Mouse (Mus musculus) granulocyte monocyte progenitor cell, adult 5-6 weeks (primary cell): ENCODE measurements around the gene Popdc3. TPM values are rescaled to one million over a fixed set of nuclear protein-coding genes. Genes with fewer than 3 reads are reported as not detected.
"Not testable (repeated sequence)": the region's sequence is repeated elsewhere in the genome, so short reads cannot be mapped to it uniquely, and the experiment has no call there.

Source experiments
- ATAC-seq: replicated peaks from 2 replicates; pipeline ENCODE4 v1.8.0; 2016; ENCODE audit warnings: mild to moderate bottlenecking, moderate TSS enrichment, inconsistent platforms; ENCODE audit not compliant: poor library complexity, severe bottlenecking
- total RNA-seq, 2 experiments: library from RNA; stranded (forward) in 1 of 2; stranded (reverse) in 1 of 2; fragments of 200-712, 200-1000 nt in 1 of 2; fragments of >200 nt in 1 of 2; fragmentation: Nextera tagmentation in 1 of 2; gene quantifications; 2 replicates each; pipeline ENCODE4 v1.2.3; 2014 to 2017

Gene Popdc3
- total RNA-seq, 2 experiments from 2014 or later = not detected

DNA sequence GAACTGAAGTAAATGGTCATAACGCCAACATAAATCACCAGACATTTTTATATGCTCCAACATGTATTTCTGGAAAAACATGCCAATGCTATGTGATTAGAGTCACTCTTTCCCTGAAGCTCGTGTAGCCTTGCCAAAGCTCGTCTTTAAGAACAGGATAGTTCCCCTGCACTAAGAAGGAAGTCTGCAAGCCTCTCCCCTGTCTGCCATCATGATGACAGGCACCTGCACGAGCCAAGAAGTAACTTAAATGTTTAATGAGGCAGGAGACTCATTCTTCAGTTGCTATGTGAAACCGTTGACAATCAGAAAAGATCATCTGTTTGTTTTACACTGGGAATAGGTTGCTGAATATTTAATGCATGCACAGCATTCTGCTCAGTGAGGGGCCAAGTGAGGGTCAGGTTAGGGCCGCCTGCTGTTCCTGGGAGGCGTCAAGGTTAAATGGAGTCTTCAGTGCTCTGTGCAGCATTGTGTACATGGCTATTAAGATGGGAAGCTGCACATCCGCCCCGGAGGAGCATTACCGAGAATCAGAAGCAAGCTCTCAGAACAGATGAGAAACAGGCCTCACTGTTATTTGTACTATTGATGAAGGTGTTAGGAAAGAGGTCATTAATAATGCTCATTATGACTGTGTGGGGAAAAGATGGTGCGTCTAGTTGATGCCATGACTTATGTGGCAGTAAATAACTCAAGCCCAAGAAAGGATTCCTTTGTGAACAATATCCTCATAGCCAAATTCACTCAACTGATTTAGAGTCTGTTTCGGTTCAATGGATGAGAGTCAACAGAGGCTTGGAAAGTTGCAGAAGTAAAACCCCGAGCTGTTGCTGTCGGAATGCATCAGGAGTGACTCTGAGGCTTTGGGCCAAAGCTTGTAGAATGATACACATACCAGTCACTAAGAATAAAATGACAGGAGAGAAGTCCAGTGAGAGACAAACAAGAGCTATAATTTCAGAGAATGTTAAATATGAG lies 15.7 kb downstream of the Popdc3 start:
- no peak for ATAC-seq

DNA sequence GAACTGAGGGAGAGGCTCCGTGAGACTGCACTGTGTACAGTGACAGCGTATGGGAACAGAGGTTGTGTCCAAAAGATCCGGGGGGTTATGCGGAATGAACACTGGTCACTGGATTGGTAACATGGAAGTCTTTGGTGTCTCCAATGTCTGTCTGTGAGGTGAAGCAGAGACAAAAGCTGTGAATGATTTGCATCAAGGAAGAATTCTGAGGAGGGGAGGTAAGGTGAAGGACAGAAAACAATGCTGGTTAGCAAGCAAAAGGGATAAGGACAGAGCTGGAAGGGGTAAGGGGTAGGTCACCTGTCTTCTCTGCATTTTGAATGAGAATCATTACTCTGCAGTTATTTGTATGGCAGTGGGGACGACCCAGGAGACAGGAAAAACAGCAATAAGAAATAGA lies 16.6 kb downstream of the Popdc3 start:
- no peak for ATAC-seq

DNA sequence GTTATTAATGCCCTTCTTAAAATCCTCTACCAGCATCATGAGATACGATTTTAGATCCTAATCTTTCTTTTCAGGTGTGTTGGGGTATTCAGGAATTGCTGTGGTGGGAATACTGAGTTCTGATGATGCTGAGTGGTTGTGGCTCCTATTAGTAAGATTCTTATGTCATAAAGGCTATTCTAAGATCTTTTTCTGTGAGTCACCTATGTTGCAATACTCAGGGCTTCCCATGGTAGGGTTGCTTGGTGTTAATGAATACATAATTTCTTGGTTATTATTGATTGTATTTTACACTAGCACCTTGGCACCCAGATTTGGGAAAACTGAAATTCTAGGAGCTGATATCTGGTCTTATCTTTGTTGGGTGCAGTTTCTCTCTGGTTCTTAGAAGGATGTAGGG lies 26.7 kb downstream of the Popdc3 start:
- no peak for ATAC-seq

DNA sequence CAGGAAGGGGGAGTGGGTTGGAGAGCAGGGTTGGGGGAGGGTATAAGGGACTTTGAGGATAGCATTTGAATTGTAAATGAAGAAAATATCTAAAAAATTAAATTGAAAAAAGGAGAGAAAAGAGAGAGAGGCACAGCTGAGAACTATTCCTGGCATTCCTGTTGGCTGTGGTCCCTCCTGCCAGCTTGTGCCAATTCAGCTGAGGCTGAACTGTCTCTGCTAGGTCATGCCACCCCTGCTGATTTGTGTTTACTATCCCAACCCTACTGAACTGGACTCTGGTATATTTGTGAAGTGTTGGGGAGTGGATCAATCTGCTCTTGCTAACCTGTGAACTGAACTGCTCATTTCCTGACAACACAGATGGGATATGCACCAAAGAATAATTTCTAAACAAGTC lies 32.3 kb downstream of the Popdc3 start:
- no peak for ATAC-seq

DNA sequence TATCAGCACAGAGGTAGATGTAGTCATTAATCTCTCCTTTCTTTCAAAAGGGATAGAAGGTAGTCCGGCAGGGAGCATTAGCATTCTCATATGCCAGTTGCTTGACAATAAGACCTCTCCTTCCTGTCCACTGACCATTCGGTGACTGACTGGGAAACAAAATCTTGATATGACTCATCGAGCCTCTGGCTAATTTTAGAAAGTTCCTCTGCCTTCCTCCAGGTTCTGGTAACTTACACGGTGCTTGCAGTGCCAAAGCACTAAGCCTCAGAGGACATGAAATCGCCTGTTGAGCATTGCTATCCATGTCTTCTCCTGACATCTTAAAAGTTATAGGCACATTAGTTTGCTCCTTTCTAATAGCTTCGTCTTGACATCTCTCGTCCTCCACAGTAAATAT lies 38.8 kb downstream of the Popdc3 start:
- ATAC-seq = no peak

DNA sequence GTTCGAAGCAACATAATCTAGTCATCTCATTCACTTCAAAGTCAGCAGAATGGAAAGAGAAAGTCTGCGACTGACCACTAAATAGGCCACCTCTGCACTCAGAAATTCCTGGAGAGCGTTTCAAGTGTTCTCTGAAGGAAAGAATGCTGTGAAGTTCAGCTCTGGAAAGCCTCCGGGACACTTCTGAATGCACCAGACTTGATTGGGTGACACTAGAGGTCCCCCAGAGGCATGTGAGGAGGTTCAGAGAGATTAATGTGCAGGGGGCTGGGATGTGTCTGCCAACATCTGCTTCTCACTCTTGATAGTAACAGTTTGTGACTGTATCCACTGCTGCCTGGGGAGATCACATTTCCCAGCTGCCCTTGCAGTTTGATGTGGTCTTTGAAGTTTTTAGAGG lies 52.1 kb downstream of the Popdc3 start:
- ATAC-seq = no peak

DNA sequence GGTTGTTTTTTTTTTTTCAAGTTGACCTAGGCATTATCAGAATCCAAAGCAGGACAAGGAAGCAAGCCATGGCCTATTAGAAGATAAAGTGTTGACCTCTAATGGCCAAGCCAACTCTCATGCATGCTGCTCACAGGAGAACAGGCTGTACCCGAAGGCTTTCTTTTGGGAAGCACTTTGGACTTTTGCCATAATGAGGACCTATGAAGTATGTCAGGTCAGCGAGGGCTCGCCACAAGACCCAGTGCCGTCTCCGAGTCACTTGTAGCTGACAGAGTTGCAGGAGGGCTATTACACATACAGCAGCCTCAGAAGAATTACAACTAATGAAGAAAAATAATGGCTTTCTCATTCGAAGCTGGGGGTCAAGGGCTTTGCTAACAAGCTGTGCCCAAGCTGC lies 55.5 kb downstream of the Popdc3 start:
- ATAC-seq = no peak

DNA sequence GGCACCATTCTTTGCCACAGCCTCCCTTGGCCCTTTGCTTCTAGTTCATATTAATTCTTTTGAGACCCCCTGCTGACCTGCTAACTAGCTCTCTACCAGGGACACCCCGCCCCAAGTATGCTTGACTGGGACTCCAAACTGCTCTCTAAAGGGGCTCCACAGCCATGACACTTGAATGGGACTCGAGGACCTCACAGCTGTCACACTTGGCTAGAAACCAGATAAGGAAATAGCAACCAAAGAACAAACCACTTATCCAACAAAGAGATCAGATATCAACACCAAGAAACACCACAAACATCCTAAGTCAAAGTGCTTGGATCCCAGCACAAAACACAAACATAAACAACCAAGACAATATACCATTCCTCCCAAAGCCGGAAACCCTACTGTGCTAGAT lies 58.4 kb downstream of the Popdc3 start:
- no peak for ATAC-seq

DNA sequence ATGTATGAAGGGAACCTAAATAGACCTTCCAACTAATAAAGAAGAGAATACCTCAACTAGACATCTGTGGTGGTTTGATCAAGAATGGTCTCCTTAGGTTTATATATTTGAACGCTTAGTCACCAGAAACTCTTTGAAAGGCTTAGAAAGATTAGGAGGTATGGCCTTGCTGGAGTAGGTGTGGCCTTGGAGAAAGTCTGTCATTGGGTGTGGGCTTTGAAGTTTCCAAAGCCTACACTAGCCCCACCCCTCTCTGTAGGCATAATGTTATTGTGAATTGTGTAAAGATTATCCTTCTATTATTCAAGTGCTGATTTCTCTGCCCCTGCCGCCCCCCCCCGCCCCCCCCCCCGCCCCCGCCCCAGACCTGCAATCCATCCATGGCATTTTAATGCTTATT lies 59.6 kb downstream of the Popdc3 start:
- no peak for ATAC-seq

DNA sequence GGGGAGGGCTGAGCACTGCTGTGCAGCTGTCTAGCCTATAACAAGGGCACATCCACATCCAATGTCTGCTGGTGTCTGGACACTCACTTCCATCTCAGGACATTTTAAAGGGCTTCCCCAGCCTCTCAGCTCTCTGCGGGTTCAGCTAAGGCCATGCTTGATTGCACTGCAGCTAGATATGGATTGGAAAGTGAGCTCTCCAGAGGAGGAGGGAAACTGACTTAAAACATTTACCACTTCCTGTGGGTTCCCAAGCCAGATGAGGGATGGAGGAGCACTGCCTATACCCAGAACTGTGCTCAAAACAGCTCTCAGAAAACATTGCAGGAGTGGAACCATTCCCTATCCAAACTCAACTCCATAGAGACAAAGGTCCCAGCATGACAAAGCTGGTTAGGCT lies 82.6 kb downstream of the Popdc3 start:
- peak; percentile 27; the same call in 1 of the 2 replicates for ATAC-seq

DNA sequence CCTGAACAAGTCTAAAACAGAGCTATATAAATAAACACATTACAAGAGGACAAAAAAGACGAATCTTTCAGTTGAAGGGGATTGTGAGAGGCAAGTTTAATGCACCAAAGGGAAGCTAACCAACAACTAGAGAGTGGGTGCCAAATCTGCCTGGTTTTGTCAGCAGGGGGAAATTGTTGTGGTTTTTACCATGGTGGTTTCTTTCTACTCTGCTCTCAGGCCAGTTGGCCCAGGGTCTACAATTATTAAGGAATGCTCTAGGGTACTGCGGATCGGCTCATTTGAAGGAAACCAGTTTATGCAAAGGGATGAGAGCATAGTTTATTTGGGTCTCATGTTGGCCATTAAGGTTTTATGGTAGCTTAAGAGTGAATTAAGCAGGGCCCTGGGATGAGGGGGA lies 84.2 kb downstream of the Popdc3 start:
- ATAC-seq = no peak

DNA sequence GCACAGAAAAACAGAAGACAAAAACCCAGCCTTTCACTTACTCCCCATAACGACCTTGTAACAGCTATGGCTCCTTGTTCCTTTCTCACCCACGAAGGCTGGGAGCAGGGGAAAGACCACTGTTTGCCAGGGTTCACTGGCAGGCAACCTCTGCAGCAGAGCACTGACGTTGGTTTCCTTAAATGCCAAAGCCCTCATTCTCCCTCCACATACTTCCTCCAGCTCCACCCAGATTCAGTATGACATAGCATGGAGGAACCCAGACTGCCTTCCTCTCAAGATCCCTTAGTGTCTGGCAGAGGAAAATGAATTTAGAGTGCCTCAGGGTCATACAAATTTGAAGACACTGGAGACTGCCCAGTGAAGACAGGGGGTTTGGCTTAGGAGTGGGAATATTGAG lies 98.6 kb downstream of the Popdc3 start:
- ATAC-seq = 0 out of 2 replicates have a peak, but pooled peaks have one; percentile 33

DNA sequence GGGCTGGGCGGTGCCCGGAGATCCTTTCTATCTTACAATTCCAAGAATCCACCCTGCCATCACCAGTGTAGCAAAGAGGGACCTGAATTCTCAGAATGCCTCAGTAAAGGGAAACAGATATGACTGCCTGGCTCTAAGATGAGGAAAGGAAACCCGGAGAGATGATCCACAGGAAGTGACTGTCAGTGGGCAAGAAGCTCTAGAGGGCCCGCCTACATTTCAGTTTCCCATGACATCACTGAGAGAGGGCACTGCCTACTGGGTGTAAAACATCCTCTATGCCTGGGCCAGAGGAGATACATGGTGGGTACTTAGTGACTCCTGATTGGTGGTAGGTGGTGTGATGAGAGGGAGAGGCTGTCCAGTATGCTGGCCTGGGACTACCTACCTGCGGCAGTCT lies 99.1 kb downstream of the Popdc3 start:
- ATAC-seq = peak; percentile 72

DNA sequence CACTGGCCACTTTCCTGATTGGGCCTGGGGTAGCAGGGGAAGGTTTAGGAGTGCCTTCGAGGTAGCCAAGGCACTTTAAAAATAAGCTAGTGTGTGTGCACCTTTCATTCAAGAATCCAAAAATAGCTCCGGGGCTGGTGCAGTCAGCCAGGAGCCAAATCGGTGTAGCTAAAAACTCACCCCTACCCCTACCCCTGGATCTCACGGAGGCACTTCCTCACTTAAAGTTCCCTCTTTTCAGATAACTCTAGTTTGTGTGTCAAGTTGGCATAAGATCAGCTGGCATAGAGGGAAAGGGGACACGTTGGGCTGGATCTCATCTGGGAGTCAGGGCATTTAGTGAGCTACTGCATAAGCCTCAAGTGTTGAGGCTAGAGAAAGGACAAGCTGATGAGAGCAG lies 107.8 kb downstream of the Popdc3 start:
- ATAC-seq = no peak

DNA sequence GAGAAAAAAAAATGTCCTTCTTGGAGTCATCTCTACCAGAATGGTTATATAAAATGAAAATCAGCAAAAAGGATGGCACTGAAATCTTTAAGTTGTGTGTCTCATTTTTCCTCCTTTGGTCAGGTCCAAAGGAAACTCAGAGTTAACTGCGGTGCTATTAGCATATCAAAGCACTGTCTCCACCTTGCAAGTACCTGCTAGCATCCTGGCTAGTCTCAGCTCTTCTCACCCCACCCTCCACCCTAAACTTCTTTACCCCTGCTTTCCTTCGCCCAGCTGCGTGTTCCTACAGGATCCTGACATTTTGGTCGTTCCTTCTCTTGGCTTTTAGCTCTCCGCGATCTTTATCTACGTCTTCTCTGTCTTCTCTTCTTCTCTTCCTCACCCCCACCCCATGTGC lies 110.5 kb downstream of the Popdc3 start:
- no peak for ATAC-seq

DNA sequence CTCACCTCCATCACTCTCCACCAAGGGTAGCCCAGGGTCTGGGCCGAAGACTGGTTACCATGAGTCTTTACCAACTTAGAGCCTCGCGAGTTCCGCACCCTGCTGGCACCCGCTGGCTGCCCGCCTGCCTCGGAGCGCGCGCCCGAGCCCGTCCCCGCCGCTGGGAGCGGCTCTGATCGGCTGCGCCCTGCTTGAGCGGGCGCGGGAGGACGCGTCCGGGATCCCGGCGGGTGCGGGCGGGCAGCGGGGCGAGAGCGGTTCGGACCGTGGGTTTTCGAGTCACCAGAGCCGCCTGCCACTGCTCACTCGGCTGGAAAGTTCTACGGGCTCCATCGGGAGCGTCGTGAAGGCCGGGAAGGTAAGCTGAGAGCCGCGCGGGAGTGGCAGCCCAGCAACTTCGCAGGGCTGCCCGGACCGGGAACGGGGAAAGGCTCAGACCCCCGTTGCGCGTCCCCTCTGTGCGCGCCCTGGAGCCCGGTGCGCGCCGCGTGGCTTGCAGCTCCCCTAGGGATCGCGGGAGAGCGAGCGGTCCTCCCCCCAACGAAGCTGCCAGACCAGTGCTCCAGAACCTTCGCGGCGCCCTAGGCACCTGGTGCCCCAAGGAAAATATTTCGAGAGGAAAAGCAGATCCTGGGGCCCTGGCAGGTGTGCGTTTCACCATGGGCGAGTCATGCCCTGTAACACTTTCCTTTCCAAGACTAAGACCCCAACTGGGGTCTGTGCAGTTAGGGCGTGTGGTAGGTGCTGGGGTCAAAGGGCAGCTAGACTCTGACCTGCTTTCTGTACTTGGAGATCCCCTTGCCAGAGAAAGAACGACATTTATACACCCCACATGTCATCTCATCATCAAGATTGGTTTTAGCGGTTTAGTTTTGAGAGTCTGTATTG lies 111.6 kb downstream of the Popdc3 start:
- ATAC-seq = no peak; the same call in 1 of the 2 replicates

DNA sequence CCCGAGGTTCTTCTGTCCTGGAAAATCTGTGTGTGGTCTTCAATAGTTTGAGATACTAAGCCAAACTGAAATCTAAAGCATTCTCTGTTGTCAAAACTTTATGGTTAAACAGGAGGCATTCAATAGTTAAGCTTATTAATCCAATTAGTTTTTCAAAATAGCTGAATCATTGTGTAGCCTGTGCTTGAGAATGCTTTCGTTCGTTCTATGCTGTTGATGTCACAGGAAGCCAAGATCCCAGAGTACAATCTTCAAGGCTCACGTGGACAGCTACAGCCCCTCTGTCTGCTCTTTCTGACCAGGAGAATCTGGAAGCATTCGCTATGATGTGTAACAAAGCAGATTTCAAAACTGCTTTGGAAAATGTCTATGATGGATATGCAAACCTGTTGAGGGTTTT lies 112.7 kb downstream of the Popdc3 start:
- no peak for ATAC-seq

DNA sequence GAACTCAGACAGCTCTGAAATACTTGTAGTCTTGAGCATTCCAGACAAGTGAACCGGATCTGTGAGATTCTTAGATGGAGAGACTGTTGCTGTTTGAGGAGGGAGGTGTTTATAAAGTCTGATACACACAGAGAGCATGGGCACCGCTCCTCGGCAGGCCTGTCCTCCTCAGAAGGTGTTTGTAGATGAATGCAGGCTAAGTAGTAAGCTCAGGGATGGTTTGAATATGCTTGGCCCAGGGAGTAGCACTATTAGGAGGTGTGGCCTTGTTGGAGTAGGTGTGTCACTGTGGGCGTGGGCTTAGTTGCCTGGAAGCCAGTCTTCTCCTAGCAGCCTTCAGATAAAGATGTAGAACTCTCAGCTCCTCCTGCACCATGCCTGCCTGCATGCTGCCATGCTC lies 114.3 kb downstream of the Popdc3 start:
- ATAC-seq = not testable (repeated sequence)

DNA sequence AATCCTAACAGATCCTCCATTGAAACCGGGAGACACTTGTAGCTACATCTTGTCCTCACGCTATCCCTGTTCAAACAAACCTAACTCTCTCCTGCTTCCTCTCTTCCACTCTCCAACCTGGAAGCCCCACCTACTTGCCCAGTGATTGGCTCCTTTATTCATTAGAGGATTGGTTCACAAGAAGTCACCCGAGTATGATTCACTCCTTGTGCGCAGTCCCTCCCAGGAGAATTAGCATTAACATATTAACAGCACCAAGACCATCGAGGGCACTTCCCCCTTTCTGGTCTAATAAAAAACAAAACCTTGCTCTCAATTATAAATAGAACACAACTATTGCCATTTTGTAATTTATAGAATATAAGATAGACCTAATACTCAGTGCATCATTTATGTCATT lies 117.2 kb downstream of the Popdc3 start:
- ATAC-seq = no peak

DNA sequence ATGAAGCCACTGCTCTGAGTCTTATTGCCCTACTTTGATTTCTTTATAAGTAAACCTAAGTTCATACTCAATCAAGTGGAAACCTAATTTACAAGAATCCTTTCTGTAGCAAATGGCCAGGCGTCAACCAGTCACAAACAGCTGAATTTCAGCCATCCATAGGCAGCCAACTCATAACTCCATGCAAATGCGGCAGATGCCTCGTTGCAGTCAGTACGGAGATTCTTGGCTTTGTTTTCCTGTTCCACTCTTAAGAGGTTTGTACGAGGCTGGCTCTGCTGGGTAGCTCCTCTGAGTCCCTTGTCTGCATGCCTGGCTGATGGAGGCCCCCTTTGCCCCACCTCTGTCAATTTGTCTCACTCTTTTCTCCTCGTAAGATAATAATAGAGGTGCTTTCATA lies 120.6 kb downstream of the Popdc3 start:
- ATAC-seq = no peak

DNA sequence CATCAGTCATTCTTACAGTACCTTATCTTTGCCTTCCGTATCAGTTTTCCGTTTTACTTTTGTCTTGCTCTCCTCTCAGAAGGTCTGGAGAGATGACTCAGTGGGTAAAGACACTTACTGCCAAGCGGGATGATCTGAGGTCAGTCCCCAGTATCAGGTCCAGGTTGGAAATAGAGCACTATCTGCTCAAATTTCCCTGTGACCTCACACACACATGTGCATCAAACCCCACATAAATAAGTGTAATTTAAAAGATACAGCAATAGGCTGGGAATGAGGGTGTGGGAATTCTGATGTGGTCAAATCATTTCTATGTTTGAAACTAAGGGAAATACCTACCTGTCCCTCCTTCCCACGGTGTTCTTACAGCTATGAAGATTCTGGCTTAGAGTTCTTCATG lies 121.6 kb downstream of the Popdc3 start:
- no peak for ATAC-seq
